Mouse (Mus musculus): ENCODE results near the gene Drd1.

DNA sequence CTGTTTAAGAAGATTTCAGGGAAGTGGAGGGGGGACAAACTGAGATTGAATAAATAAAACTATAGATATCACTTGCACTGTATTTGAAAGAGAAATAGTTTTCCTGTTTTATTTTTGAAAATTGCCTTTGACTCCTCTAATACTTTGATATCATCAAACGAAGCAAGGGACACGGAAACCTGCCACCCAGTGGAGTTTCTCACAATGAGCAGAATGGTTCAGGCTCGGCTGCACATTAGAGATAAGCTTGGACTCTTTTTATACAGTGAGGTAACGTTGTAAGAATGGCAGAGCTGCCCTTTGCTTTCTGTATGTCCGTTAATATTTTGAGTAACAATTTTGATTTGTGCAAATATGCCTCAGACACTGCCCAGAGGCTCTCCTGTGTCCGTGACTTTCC is 36.2 kb upstream of the Drd1 start:
- TF ChIP-seq GATA1 (IDR thresholded peaks at IDR 0.05; ENCODE audit: borderline replicate concordance, low read length), result no peak
- TF ChIP-seq FLI1 (IDR thresholded peaks at IDR 0.05; ENCODE audit: low read length), result no peak

Data from megakaryocyte, embryonic 14.5 days (primary cell).